Mouse (Mus musculus) midbrain, embryonic 15.5 days (tissue): Measurements from ENCODE around the gene Rap1a. TPM values are rescaled to one million over a fixed set of nuclear protein-coding genes. Genes with fewer than 3 reads are reported as not detected.

Experiments
- ATAC-seq: fragments of 200-750 bp; cut with Nextera tagmentation; replicated peaks from 2 replicates; pipeline ENCODE4 v1.8.0; 2017; ENCODE audit warnings: moderate TSS enrichment
- H3K27ac ChIP-seq: fragments of 300-500 bp; sonication (generic); 2 replicates; pipeline ENCODE4 v1.5.1; 2015; ENCODE audit warnings: mild to moderate bottlenecking, inconsistent platforms
- H3K27me3 ChIP-seq: fragments of 300-500 bp; sonication (generic); replicated peaks from 2 replicates; pipeline ENCODE4 v1.6.1; 2015; ENCODE audit warnings: inconsistent platforms
- H3K36me3 ChIP-seq: fragments of 300-500 bp; sonication (generic); replicated peaks from 2 replicates; pipeline ENCODE4 v1.6.1; 2015; ENCODE audit warnings: inconsistent platforms
- H3K4me1 ChIP-seq: fragments of 300-500 bp; sonication (generic); 2 replicates; pipeline ENCODE4 v1.6.1; 2015; ENCODE audit warnings: inconsistent platforms
- H3K4me2 ChIP-seq: fragments of 300-500 bp; sonication (generic); 2 replicates; pipeline ENCODE4 v1.6.1; 2015; ENCODE audit warnings: inconsistent platforms, mild to moderate bottlenecking, moderate library complexity
- H3K4me3 ChIP-seq: fragments of 300-500 bp; sonication (generic); 2 replicates; pipeline ENCODE4 v1.5.1; 2015; ENCODE audit warnings: mild to moderate bottlenecking, inconsistent platforms
- H3K9ac ChIP-seq: fragments of 300-500 bp; sonication (generic); 2 replicates; pipeline ENCODE4 v1.6.1; 2015; ENCODE audit warnings: mild to moderate bottlenecking, inconsistent platforms
- H3K9me3 ChIP-seq: fragments of 300-500 bp; sonication (generic); 2 replicates; pipeline ENCODE4 v1.6.1; 2016; ENCODE audit warnings: inconsistent platforms
- WGBS: fragments of 180-500 bp; shearing (Covaris S2); methylation state at CpG from one replicate; pipeline ENCODE4 v1.1.7; 2015; ENCODE audit warnings: mixed read lengths; 5-methylcytosine and 5-hydroxymethylcytosine counted together
- polyA plus RNA-seq: library from polyadenylated mRNA; unstranded; fragments of >200 nt; fragmentation: Nextera tagmentation; extraction: Ambion mirVana; gene quantifications from 2 replicates; pipeline ENCODE4 v1.2.1, GENCODE M21; 2015

Rap1a gene
- polyA plus RNA-seq: 63.4 and 68.6 TPM in 2 replicates

GRCm38 (mm10) chr3:105801191-105802166 is at the start of gene Rap1a:
Gene Rap1a (minus strand): TSS chr3:105801336.
- Histone ChIP-seq H3K4me1 (peaks cover 21% of the 10 kb centered on the region), H3K9ac (peak within 1 kb of the TSS; percentile 94), H3K9me3 (no peaks in the 10 kb centered on the region), H3K27ac (peak within 1 kb of the TSS; percentile 92), H3K4me3 (peak within 1 kb of the TSS; percentile 90), H3K36me3 (no peaks in the 10 kb centered on the region), H3K27me3 (no peaks in the 10 kb centered on the region), H3K4me2 (peak within 1 kb of the TSS; percentile 76)
- peak; percentile 96 for ATAC-seq
- WGBS: 21% methylated on average over 42 of the region's 50 CpGs

- Histone ChIP-seq H3K4me1 (no peaks in the 10 kb centered on the region), H3K27me3 (no peaks in the 10 kb centered on the region), H3K27ac (no peak overlapping the region), H3K4me2 (no peak overlapping the region), H3K9ac (no peak overlapping the region), H3K36me3 (no peaks in the 10 kb centered on the region), H3K4me3 (no peak overlapping the region), H3K9me3 (no peaks in the 10 kb centered on the region)
- no peak for ATAC-seq
- 78% methylated on average over 7 of the region's 7 CpGs for WGBS
Measured at GRCm38 (mm10) chr3:105846294-105847069, 45.3 kb upstream of the Rap1a start.

GRCm38 (mm10) chr3:105839836-105840235 is 38.7 kb upstream of the Rap1a start:
- no peak overlapping the region for H3K27ac ChIP-seq
- WGBS: 91% methylated on average over 4 of the region's 4 CpGs
- H3K4me1 ChIP-seq: no peaks in the 10 kb centered on the region
- no peak overlapping the region for H3K4me2 ChIP-seq
- no peak for ATAC-seq
- H3K9ac ChIP-seq: no peak overlapping the region
- H3K9me3 ChIP-seq: no peaks in the 10 kb centered on the region
- no peaks in the 10 kb centered on the region for H3K27me3 ChIP-seq
- H3K36me3 ChIP-seq: no peaks in the 10 kb centered on the region
- no peak overlapping the region for H3K4me3 ChIP-seq

GRCm38 (mm10) chr3:105838655-105839054 is 37.5 kb upstream of the Rap1a start:
- Histone ChIP-seq H3K36me3 (no peaks in the 10 kb centered on the region), H3K4me2 (no peak overlapping the region), H3K4me3 (no peak overlapping the region), H3K9ac (no peak overlapping the region), H3K27me3 (no peaks in the 10 kb centered on the region), H3K4me1 (no peaks in the 10 kb centered on the region), H3K27ac (no peak overlapping the region), H3K9me3 (no peaks in the 10 kb centered on the region)
- no peak for ATAC-seq
- 85% methylated on average over 3 of the region's 3 CpGs for WGBS

- H3K4me1 ChIP-seq: no peaks in the 10 kb centered on the region
- no peaks in the 10 kb centered on the region for H3K27me3 ChIP-seq
- no peak overlapping the region for H3K4me3 ChIP-seq
- no peak overlapping the region for H3K4me2 ChIP-seq
- H3K27ac ChIP-seq: no peak overlapping the region
- no peak for ATAC-seq
- H3K9ac ChIP-seq: no peak overlapping the region
- H3K9me3 ChIP-seq: no peaks in the 10 kb centered on the region
- H3K36me3 ChIP-seq: no peaks in the 10 kb centered on the region
- WGBS: 84% methylated on average over 3 of the region's 3 CpGs
Measured at GRCm38 (mm10) chr3:105836883-105837282, 35.7 kb upstream of the Rap1a start.

GRCm38 (mm10) chr3:105835875-105836274 is 34.7 kb upstream of the Rap1a start:
- 69% methylated on average over 3 of the region's 3 CpGs for WGBS
- Histone ChIP-seq H3K4me1 (no peaks in the 10 kb centered on the region), H3K9me3 (no peaks in the 10 kb centered on the region), H3K4me3 (no peak overlapping the region), H3K9ac (no peak overlapping the region), H3K27me3 (no peaks in the 10 kb centered on the region), H3K36me3 (no peaks in the 10 kb centered on the region), H3K4me2 (no peak overlapping the region), H3K27ac (no peak overlapping the region)
- ATAC-seq: no peak

- no peak overlapping the region for H3K9ac ChIP-seq
- ATAC-seq: no peak
- no peaks in the 10 kb centered on the region for H3K27me3 ChIP-seq
- H3K36me3 ChIP-seq: no peaks in the 10 kb centered on the region
- H3K9me3 ChIP-seq: no peaks in the 10 kb centered on the region
- no peaks in the 10 kb centered on the region for H3K4me1 ChIP-seq
- H3K4me3 ChIP-seq: no peak overlapping the region
- no peak overlapping the region for H3K27ac ChIP-seq
- H3K4me2 ChIP-seq: no peak overlapping the region
- 97% methylated on average over 3 of the region's 3 CpGs for WGBS
Measured at GRCm38 (mm10) chr3:105831584-105831983, 30.4 kb upstream of the Rap1a start.

GRCm38 (mm10) chr3:105825501-105826161 is 24.5 kb upstream of the Rap1a start:
- no peak overlapping the region for H3K9ac ChIP-seq
- no peaks in the 10 kb centered on the region for H3K9me3 ChIP-seq
- H3K36me3 ChIP-seq: no peaks in the 10 kb centered on the region
- ATAC-seq: no peak
- WGBS: 73% methylated on average over 7 of the region's 7 CpGs
- H3K27ac ChIP-seq: no peak overlapping the region
- no peaks in the 10 kb centered on the region for H3K4me1 ChIP-seq
- H3K27me3 ChIP-seq: no peaks in the 10 kb centered on the region
- H3K4me2 ChIP-seq: no peak overlapping the region
- no peak overlapping the region for H3K4me3 ChIP-seq

- Histone ChIP-seq H3K9me3 (no peaks in the 10 kb centered on the region), H3K4me1 (no peaks in the 10 kb centered on the region), H3K4me2 (no peak overlapping the region), H3K27ac (no peak overlapping the region), H3K36me3 (no peaks in the 10 kb centered on the region), H3K4me3 (no peak overlapping the region), H3K27me3 (no peaks in the 10 kb centered on the region), H3K9ac (no peak overlapping the region)
- 56% methylated on average over 2 of the region's 2 CpGs for WGBS
- ATAC-seq: no peak
Measured at GRCm38 (mm10) chr3:105824704-105825103, 23.6 kb upstream of the Rap1a start.

- Histone ChIP-seq H3K4me3 (no peak overlapping the region), H3K27ac (no peak overlapping the region), H3K4me2 (no peak overlapping the region), H3K4me1 (no peaks in the 10 kb centered on the region), H3K9ac (no peak overlapping the region), H3K36me3 (no peaks in the 10 kb centered on the region), H3K9me3 (no peaks in the 10 kb centered on the region), H3K27me3 (no peaks in the 10 kb centered on the region)
- no peak for ATAC-seq
- 47% methylated on average over 5 of the region's 5 CpGs for WGBS
Measured at GRCm38 (mm10) chr3:105824103-105824502, 23.0 kb upstream of the Rap1a start.

GRCm38 (mm10) chr3:105823609-105824008 is 22.5 kb upstream of the Rap1a start:
- Histone ChIP-seq H3K4me1 (no peaks in the 10 kb centered on the region), H3K4me2 (no peak overlapping the region), H3K36me3 (no peaks in the 10 kb centered on the region), H3K4me3 (no peak overlapping the region), H3K9me3 (no peaks in the 10 kb centered on the region), H3K9ac (no peak overlapping the region), H3K27me3 (no peaks in the 10 kb centered on the region), H3K27ac (no peak overlapping the region)
- ATAC-seq: no peak

GRCm38 (mm10) chr3:105821504-105821903 is 20.4 kb upstream of the Rap1a start:
- H3K36me3 ChIP-seq: no peaks in the 10 kb centered on the region
- WGBS: 91% methylated on average over 3 of the region's 3 CpGs
- H3K27ac ChIP-seq: no peak overlapping the region
- no peaks in the 10 kb centered on the region for H3K9me3 ChIP-seq
- no peak overlapping the region for H3K4me3 ChIP-seq
- H3K9ac ChIP-seq: no peak overlapping the region
- H3K4me1 ChIP-seq: no peaks in the 10 kb centered on the region
- H3K4me2 ChIP-seq: no peak overlapping the region
- no peaks in the 10 kb centered on the region for H3K27me3 ChIP-seq
- no peak for ATAC-seq
